Mouse (Mus musculus): ENCODE data around the gene Tiam1. TPM values are rescaled to one million over a fixed set of nuclear protein-coding genes. Genes with fewer than 3 reads are reported as not detected.

Gene Tiam1
- polyA plus RNA-seq, 1 experiment from 2014 or later, result 18.8 TPM

- Histone ChIP-seq H3K27me3 (ENCODE audit: control insufficient read depth, insufficient read depth, low read length) (no peaks in the 10 kb centered on the region), H3K9me3 (ENCODE audit: control insufficient read depth, low read length) (no peaks in the 10 kb centered on the region), H3K4me3 (ENCODE audit: low read depth, low read length) (no peak overlapping the region), H3K36me3 (ENCODE audit: control insufficient read depth, insufficient read depth, low read length) (peaks cover 3% of the 10 kb centered on the region; the same call in 1 of the 2 replicates), H3K27ac (replicated peaks) (no peak overlapping the region), H3K4me2 (replicated peaks; ENCODE audit: low read depth) (no peak overlapping the region), H3K9ac (ENCODE audit: low read length) (no peak overlapping the region), H3K4me1 (replicated peaks; ENCODE audit: control insufficient read depth, insufficient read depth) (no peaks in the 10 kb centered on the region)
- 67% methylated on average over 13 of the region's 13 CpGs for WGBS
- DNase-seq (ENCODE audit: low spot score), result no peak
- no peak for ATAC-seq (ENCODE audit: low FRiP score, low TSS enrichment)
- TF ChIP-seq CTCF (IDR thresholded peaks at IDR 0.05; ENCODE audit: low read depth) (no peak), EP300 (optimal IDR thresholded peaks at IDR 0.05) (no peak)
Observed at GRCm38 (mm10) chr16:89871382-89871781, 272.2 kb downstream of the Tiam1 start.

- H3K36me3 ChIP-seq (ENCODE audit: control insufficient read depth, insufficient read depth, low read length), result peaks cover 3% of the 10 kb centered on the region; the same call in 1 of the 2 replicates
- WGBS, result 77% methylated on average over 6 of the region's 6 CpGs
- H3K9ac ChIP-seq (ENCODE audit: low read length), result no peak overlapping the region
- DNase-seq (ENCODE audit: low spot score) (no peak), ATAC-seq (ENCODE audit: low FRiP score, low TSS enrichment) (no peak)
- TF ChIP-seq CTCF (IDR thresholded peaks at IDR 0.05; ENCODE audit: low read depth) (peak; percentile 31; the same call in 1 of the 2 replicates), EP300 (optimal IDR thresholded peaks at IDR 0.05) (no peak)
- H3K27me3 ChIP-seq (ENCODE audit: control insufficient read depth, insufficient read depth, low read length), result no peaks in the 10 kb centered on the region
- H3K9me3 ChIP-seq (ENCODE audit: control insufficient read depth, low read length), result no peaks in the 10 kb centered on the region
- H3K4me2 ChIP-seq (replicated peaks; ENCODE audit: low read depth), result no peak overlapping the region
- H3K27ac ChIP-seq (replicated peaks), result no peak overlapping the region
- H3K4me1 ChIP-seq (replicated peaks; ENCODE audit: control insufficient read depth, insufficient read depth), result no peaks in the 10 kb centered on the region
- no peak overlapping the region for H3K4me3 ChIP-seq (ENCODE audit: low read depth, low read length)
Observed at GRCm38 (mm10) chr16:89870059-89870458, 273.5 kb downstream of the Tiam1 start.

GRCm38 (mm10) chr16:89868502-89868901, 275.1 kb downstream of the Tiam1 start:
- no peak for DNase-seq (ENCODE audit: low spot score)
- no peak for ATAC-seq (ENCODE audit: low FRiP score, low TSS enrichment)
- no peak overlapping the region for H3K27ac ChIP-seq (replicated peaks)
- TF ChIP-seq EP300 (optimal IDR thresholded peaks at IDR 0.05), result no peak
- no peak for TF ChIP-seq CTCF (IDR thresholded peaks at IDR 0.05; ENCODE audit: low read depth)
- H3K27me3 ChIP-seq (ENCODE audit: control insufficient read depth, insufficient read depth, low read length), result no peaks in the 10 kb centered on the region
- 89% methylated on average over 3 of the region's 3 CpGs for WGBS
- H3K4me2 ChIP-seq (replicated peaks; ENCODE audit: low read depth), result no peak overlapping the region
- H3K4me3 ChIP-seq (ENCODE audit: low read depth, low read length), result no peak overlapping the region
- H3K36me3 ChIP-seq (ENCODE audit: control insufficient read depth, insufficient read depth, low read length), result peaks cover 3% of the 10 kb centered on the region; the same call in 1 of the 2 replicates
- no peaks in the 10 kb centered on the region for H3K9me3 ChIP-seq (ENCODE audit: control insufficient read depth, low read length)
- H3K4me1 ChIP-seq (replicated peaks; ENCODE audit: control insufficient read depth, insufficient read depth), result no peaks in the 10 kb centered on the region
- H3K9ac ChIP-seq (ENCODE audit: low read length), result no peak overlapping the region

- TF ChIP-seq CTCF (IDR thresholded peaks at IDR 0.05; ENCODE audit: low read depth) (no peak), EP300 (optimal IDR thresholded peaks at IDR 0.05) (no peak)
- Histone ChIP-seq H3K27me3 (ENCODE audit: control insufficient read depth, insufficient read depth, low read length) (no peaks in the 10 kb centered on the region), H3K4me1 (replicated peaks; ENCODE audit: control insufficient read depth, insufficient read depth) (no peaks in the 10 kb centered on the region), H3K4me3 (ENCODE audit: low read depth, low read length) (no peak overlapping the region), H3K36me3 (ENCODE audit: control insufficient read depth, insufficient read depth, low read length) (peaks cover 3% of the 10 kb centered on the region; the same call in 1 of the 2 replicates), H3K27ac (replicated peaks) (no peak overlapping the region), H3K4me2 (replicated peaks; ENCODE audit: low read depth) (no peak overlapping the region), H3K9me3 (ENCODE audit: control insufficient read depth, low read length) (no peaks in the 10 kb centered on the region), H3K9ac (ENCODE audit: low read length) (no peak overlapping the region)
- DNase-seq (ENCODE audit: low spot score) (no peak), ATAC-seq (ENCODE audit: low FRiP score, low TSS enrichment) (no peak)
- 94% methylated on average over 26 of the region's 26 CpGs for WGBS
Observed at GRCm38 (mm10) chr16:89867212-89867829, 276.2 kb downstream of the Tiam1 start.

GRCm38 (mm10) chr16:89865136-89865535, 278.4 kb downstream of the Tiam1 start:
- no peak for DNase-seq (ENCODE audit: low spot score)
- Histone ChIP-seq H3K27ac (replicated peaks) (no peak overlapping the region), H3K4me2 (replicated peaks; ENCODE audit: low read depth) (no peak overlapping the region), H3K27me3 (ENCODE audit: control insufficient read depth, insufficient read depth, low read length) (no peaks in the 10 kb centered on the region), H3K9me3 (ENCODE audit: control insufficient read depth, low read length) (no peaks in the 10 kb centered on the region), H3K9ac (ENCODE audit: low read length) (no peak overlapping the region), H3K4me3 (ENCODE audit: low read depth, low read length) (no peak overlapping the region), H3K4me1 (replicated peaks; ENCODE audit: control insufficient read depth, insufficient read depth) (0 out of 2 replicates have a peak, but pooled peaks cover 5% of the 10 kb centered on the region), H3K36me3 (ENCODE audit: control insufficient read depth, insufficient read depth, low read length) (no peaks in the 10 kb centered on the region; the same call in 1 of the 2 replicates)
- no peak for ATAC-seq (ENCODE audit: low FRiP score, low TSS enrichment)
- TF ChIP-seq EP300 (optimal IDR thresholded peaks at IDR 0.05), result no peak
- TF ChIP-seq CTCF (IDR thresholded peaks at IDR 0.05; ENCODE audit: low read depth), result no peak
- WGBS, result 74% methylated on average over 16 of the region's 17 CpGs

GRCm38 (mm10) chr16:89864710-89865109, 278.9 kb downstream of the Tiam1 start:
- ATAC-seq (ENCODE audit: low FRiP score, low TSS enrichment) (no peak), DNase-seq (ENCODE audit: low spot score) (no peak)
- Histone ChIP-seq H3K4me3 (ENCODE audit: low read depth, low read length) (no peak overlapping the region), H3K4me2 (replicated peaks; ENCODE audit: low read depth) (no peak overlapping the region), H3K27ac (replicated peaks) (no peak overlapping the region), H3K27me3 (ENCODE audit: control insufficient read depth, insufficient read depth, low read length) (no peaks in the 10 kb centered on the region), H3K36me3 (ENCODE audit: control insufficient read depth, insufficient read depth, low read length) (no peaks in the 10 kb centered on the region; the same call in 1 of the 2 replicates), H3K9me3 (ENCODE audit: control insufficient read depth, low read length) (no peaks in the 10 kb centered on the region), H3K9ac (ENCODE audit: low read length) (no peak overlapping the region), H3K4me1 (replicated peaks; ENCODE audit: control insufficient read depth, insufficient read depth) (0 out of 2 replicates have a peak, but pooled peaks cover 5% of the 10 kb centered on the region)
- no peak for TF ChIP-seq EP300 (optimal IDR thresholded peaks at IDR 0.05)
- 0 out of 2 replicates have a peak, but pooled peaks have one; percentile 4 for TF ChIP-seq CTCF (IDR thresholded peaks at IDR 0.05; ENCODE audit: low read depth)
- WGBS, result 80% methylated on average over 3 of the region's 3 CpGs

Data from stomach, postnatal 0 days (tissue).